Comparison of ENCODE assay signal across 20 mouse cellular contexts in the genomic region with DNA sequence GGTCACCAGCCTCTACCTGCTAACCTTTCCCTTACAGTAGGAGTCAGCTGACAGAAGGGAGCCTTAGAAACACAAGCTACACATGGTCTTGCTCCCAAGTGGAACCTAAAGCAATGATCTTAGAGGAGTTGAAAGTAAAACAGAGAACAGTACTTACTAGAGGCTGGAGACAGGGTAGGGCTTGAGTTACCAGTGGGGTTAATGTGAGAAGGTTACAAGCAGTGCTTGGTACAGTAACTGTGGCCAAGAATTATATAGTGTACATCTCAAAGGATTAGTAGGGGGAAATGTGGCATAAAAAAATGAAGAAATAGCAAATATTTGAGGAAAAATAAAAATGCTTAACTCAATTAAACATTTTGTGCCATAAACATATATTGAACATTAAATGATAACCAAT.
"Had no signal": no experiment of that assay in that cellular context is flagged by ENCODE, and none has a peak within 500 bp of the region (broad histone marks: within the 10 kb centered on the region; RNA-seq: fewer than 3 reads in every experiment).

No protein-coding gene starts in this region.

- ATAC-seq: hindbrain, postnatal 0 days; intestine, embryonic 16.5 days; liver, embryonic 12.5 days had no signal

- H3K4me1 ChIP-seq: heart, embryonic 13.5 days; heart, embryonic 15.5 days; liver, embryonic 12.5 days had no signal

- H3K4me2 ChIP-seq: heart, embryonic 11.5 days; heart, embryonic 13.5 days; heart, embryonic 15.5 days; hindbrain, embryonic 13.5 days; hindbrain, embryonic 15.5 days; kidney, embryonic 15.5 days; limb, embryonic 12.5 days; liver, embryonic 12.5 days had no signal

- DNase-seq: gastrocnemius, postnatal 14 days; gastrocnemius, postnatal 36 days; heart, adult 11 months; heart, adult 2 months; heart, postnatal 14 days; heart, postnatal 36 days; kidney, adult 11 months; kidney, adult 2 months; kidney, adult 9 months had no signal

- H3K36me3 ChIP-seq: heart, embryonic 13.5 days; heart, embryonic 15.5 days; hindbrain, embryonic 13.5 days; hindbrain, embryonic 15.5 days; kidney, embryonic 15.5 days; limb, embryonic 12.5 days; liver, embryonic 12.5 days had no signal

- H3K27ac ChIP-seq: heart, adult 2 months; heart, embryonic 13.5 days; heart, embryonic 15.5 days; hindbrain, embryonic 13.5 days; hindbrain, postnatal 0 days; kidney, embryonic 15.5 days; kidney, postnatal 0 days; limb, embryonic 12.5 days; liver, embryonic 12.5 days had no signal

- H3K9me3 ChIP-seq: heart, embryonic 13.5 days; heart, embryonic 15.5 days; hindbrain, embryonic 13.5 days; hindbrain, embryonic 15.5 days; kidney, embryonic 15.5 days; limb, embryonic 12.5 days; liver, embryonic 12.5 days had no signal

- H3K4me3 ChIP-seq: heart, adult 2 months; heart, embryonic 13.5 days; heart, embryonic 15.5 days; hindbrain, embryonic 13.5 days; hindbrain, embryonic 15.5 days; kidney, embryonic 15.5 days; limb, embryonic 12.5 days; liver, embryonic 12.5 days had no signal

- H3K27me3 ChIP-seq: heart, embryonic 13.5 days; heart, embryonic 15.5 days; hindbrain, embryonic 13.5 days; hindbrain, embryonic 15.5 days; kidney, embryonic 15.5 days; limb, embryonic 12.5 days; liver, embryonic 12.5 days had no signal

- H3K9ac ChIP-seq: heart, embryonic 13.5 days; heart, embryonic 15.5 days; hindbrain, embryonic 13.5 days; hindbrain, embryonic 15.5 days; kidney, embryonic 15.5 days; limb, embryonic 12.5 days; liver, embryonic 12.5 days had no signal
